Comparison of ENCODE assay signal across 29 mouse cellular contexts in genomic region chrX:61824330-61824729, GRCm38 (mm10).
DNase-seq lines count a peak whose midpoint lies in the region; ATAC-seq lines count a peak whose summit lies in the region.
"Had no signal": no experiment of that assay in that cellular context is flagged by ENCODE, and none has a peak within 500 bp of the region (broad histone marks: within the 10 kb centered on the region; RNA-seq: fewer than 3 reads in every experiment).

No protein-coding gene starts in this region.

- H3K9me3 ChIP-seq in forebrain, embryonic 14.5 days (replicated peaks; ENCODE audit: control insufficient read depth, low read length), result no peaks in the 10 kb centered on the region
- no peaks in the 10 kb centered on the region for H3K9me3 ChIP-seq in forebrain, embryonic 10.5 days
- H3K9me3 ChIP-seq: embryonic facial prominence, embryonic 13.5 days; hindbrain, embryonic 10.5 days; hindbrain, embryonic 15.5 days; limb, embryonic 13.5 days; lung, embryonic 15.5 days; midbrain, embryonic 10.5 days; neural tube, embryonic 12.5 days; stomach, embryonic 15.5 days had no signal

- WGBS in forebrain, embryonic 14.5 days, result 60% methylated on average over 2 of the region's 2 CpGs
- 78% methylated on average over 2 of the region's 2 CpGs for WGBS in forebrain, embryonic 10.5 days

- H3K36me3 ChIP-seq in forebrain, embryonic 14.5 days (ENCODE audit: control insufficient read depth, insufficient read depth, low read length), result no peaks in the 10 kb centered on the region
- no peaks in the 10 kb centered on the region for H3K36me3 ChIP-seq in forebrain, embryonic 10.5 days (replicated peaks)
- H3K36me3 ChIP-seq: embryonic facial prominence, embryonic 13.5 days; hindbrain, embryonic 10.5 days; hindbrain, embryonic 15.5 days; limb, embryonic 13.5 days; lung, embryonic 15.5 days; midbrain, embryonic 10.5 days; neural tube, embryonic 12.5 days; stomach, embryonic 15.5 days had no signal

- H3K27me3 ChIP-seq in forebrain, embryonic 14.5 days (replicated peaks; ENCODE audit: control insufficient read depth, insufficient read depth, low read length), result no peaks in the 10 kb centered on the region
- H3K27me3 ChIP-seq in forebrain, embryonic 10.5 days (ENCODE audit: poor library complexity, severe bottlenecking), result no peaks in the 10 kb centered on the region
- H3K27me3 ChIP-seq: embryonic facial prominence, embryonic 13.5 days; hindbrain, embryonic 15.5 days; limb, embryonic 13.5 days; lung, embryonic 15.5 days; neural tube, embryonic 12.5 days; stomach, embryonic 15.5 days had no signal

- no peak overlapping the region for H3K4me3 ChIP-seq in forebrain, embryonic 14.5 days (ENCODE audit: low read depth, low read length)
- no peak overlapping the region for H3K4me3 ChIP-seq in forebrain, embryonic 10.5 days
- H3K4me3 ChIP-seq: embryonic facial prominence, embryonic 13.5 days; hindbrain, embryonic 10.5 days; hindbrain, embryonic 15.5 days; limb, embryonic 13.5 days; lung, embryonic 15.5 days; midbrain, embryonic 10.5 days; myocyte; neural tube, embryonic 12.5 days; stomach, embryonic 15.5 days had no signal

- H3K4me1 ChIP-seq in forebrain, embryonic 14.5 days (ENCODE audit: control insufficient read depth, insufficient read depth, low read length), result no peaks in the 10 kb centered on the region
- H3K4me1 ChIP-seq in forebrain, embryonic 10.5 days, result no peaks in the 10 kb centered on the region
- H3K4me1 ChIP-seq: embryonic facial prominence, embryonic 13.5 days; hindbrain, embryonic 10.5 days; hindbrain, embryonic 15.5 days; limb, embryonic 13.5 days; lung, embryonic 15.5 days; midbrain, embryonic 10.5 days; neural tube, embryonic 12.5 days; stomach, embryonic 15.5 days had no signal

- peak; percentile 2 for DNase-seq in forebrain, embryonic 14.5 days (ENCODE audit: low spot score)
- DNase-seq in forebrain, embryonic 10.5 days (ENCODE audit: extremely low spot score, low spot score), result no peak
- peak; percentile 22 to 26 for DNase-seq in right cerebral cortex, postnatal 10 days (ENCODE audit: low spot score in 2 of 2)
- no peak for DNase-seq in right cerebral cortex, postnatal 4 days
- peak; percentile 69 for DNase-seq in cerebellum, adult 9-10 months
- DNase-seq in testis, postnatal 14 days (ENCODE audit: low spot score), result no peak
- DNase-seq in heart, adult 18-20 months, result no peak
- DNase-seq: adrenal gland, adult 2 months; adrenal gland, postnatal 36 days; B cell, adult 2 months; embryo, embryonic 11 days; gastrocnemius, postnatal 10 days; heart, postnatal 14 days; kidney, adult 2 months; kidney, postnatal 4 days; right cerebral cortex, postnatal 14 days; thymus, adult 18-20 months; thymus, postnatal 25 days had no signal

- no peak overlapping the region for H3K9ac ChIP-seq in forebrain, embryonic 14.5 days (ENCODE audit: low read length)
- H3K9ac ChIP-seq: embryonic facial prominence, embryonic 13.5 days; hindbrain, embryonic 15.5 days; limb, embryonic 13.5 days; lung, embryonic 15.5 days; neural tube, embryonic 12.5 days; stomach, embryonic 15.5 days had no signal

- ATAC-seq in forebrain, embryonic 14.5 days, result no peak

- H3K27ac ChIP-seq in forebrain, embryonic 14.5 days (ENCODE audit: low read depth, low read length), result no peak overlapping the region
- no peak overlapping the region for H3K27ac ChIP-seq in forebrain, embryonic 10.5 days
- H3K27ac ChIP-seq: embryonic facial prominence, embryonic 13.5 days; hindbrain, embryonic 10.5 days; hindbrain, embryonic 15.5 days; kidney, postnatal 0 days; limb, embryonic 13.5 days; lung, embryonic 15.5 days; midbrain, embryonic 10.5 days; neural tube, embryonic 12.5 days; stomach, embryonic 15.5 days had no signal

- H3K4me2 ChIP-seq in forebrain, embryonic 14.5 days (ENCODE audit: low read length), result no peak overlapping the region
- H3K4me2 ChIP-seq: embryonic facial prominence, embryonic 13.5 days; hindbrain, embryonic 15.5 days; limb, embryonic 13.5 days; liver, embryonic 11.5 days; lung, embryonic 15.5 days; neural tube, embryonic 12.5 days; stomach, embryonic 15.5 days had no signal

Comparison
In these comparisons a context has a peak if more than half of its experiments do, and no peak if none do; other contexts are left out.
1. DNase-seq: peak in forebrain, embryonic 14.5 days (single experiment), right cerebral cortex, postnatal 10 days (2 of 2) and cerebellum, adult 9-10 months (single experiment); none in forebrain, embryonic 10.5 days (single experiment), right cerebral cortex, postnatal 4 days (single experiment), testis, postnatal 14 days (single experiment) and heart, adult 18-20 months (0 of 2).